Mouse (Mus musculus) liver, adult 2 months (tissue): ENCODE measurements around the gene Dazap2.

Experiments
- CTCF ChIP-seq: fragments of 200-500 bp; IDR thresholded peaks from 2 replicates; pipeline ENCODE4 v1.5.1; 2011; ENCODE audit warnings: low read depth, low read length, control low read depth
- POLR2A ChIP-seq: fragments of 200-500 bp; IDR thresholded peaks from 2 replicates; pipeline ENCODE4 v1.6.1; 2011; ENCODE audit warnings: low read length, control low read depth; ENCODE audit not compliant: insufficient read depth; ENCODE audit errors: extremely low read depth

DNA sequence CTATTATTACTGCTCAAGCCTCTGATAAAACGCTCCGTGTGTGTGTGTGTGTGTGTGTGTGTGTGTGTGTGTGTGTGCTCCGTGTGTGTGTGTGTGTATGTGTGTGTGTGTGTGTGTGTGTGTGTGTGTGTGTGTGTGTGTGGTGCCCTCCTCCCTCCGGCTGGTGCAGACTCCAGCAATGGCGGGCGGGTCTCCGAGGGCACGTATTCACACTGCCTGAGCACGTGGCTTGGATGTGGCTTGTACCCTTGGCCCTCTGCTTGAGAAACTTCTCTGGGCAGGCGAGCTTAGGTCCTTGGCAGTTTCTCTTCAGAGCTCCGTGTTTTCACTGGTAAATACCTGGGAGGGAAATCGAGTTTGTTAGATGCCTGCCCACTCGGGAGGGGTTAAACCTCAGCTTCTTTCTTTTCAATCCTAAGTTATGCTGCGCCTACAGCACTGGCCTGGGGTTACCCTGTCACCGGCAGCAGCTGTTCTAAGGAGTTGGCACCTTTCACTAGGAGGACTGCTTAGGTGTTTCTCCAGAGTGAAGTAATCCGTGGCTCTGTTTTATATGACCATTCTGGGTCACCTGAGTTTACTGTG is 26.2 kb downstream of the Dazap2 start:
- TF ChIP-seq POLR2A (no peak), CTCF (no peak)
